Mouse (Mus musculus) ovary, adult 10 weeks (tissue): ENCODE data around the gene Tmem17. TPM values are rescaled to one million over a fixed set of nuclear protein-coding genes. Genes with fewer than 3 reads are reported as not detected.

ENCODE experiments used
- polyA plus RNA-seq: library from polyadenylated mRNA; stranded (reverse); fragments of 350-450 nt; fragmentation: Illumina TruSeq; extraction: RNeasy Lipid Tissue Mini Kit (QIAGEN cat#74804); gene quantifications from one replicate; pipeline ENCODE4 v1.2.3, GENCODE M21; 2014

The Tmem17 gene
- 11.1 TPM for polyA plus RNA-seq

GRCm38 (mm10) chr11:22512038-22513001 is at the start of gene Tmem17:
Gene Tmem17 (plus strand): TSS chr11:22512088.

Other genes starting within 250 kb of the Tmem17 start
- 44.2 TPM for gene Ehbp1, start 169.8 kb upstream of the Tmem17 start, polyA plus RNA-seq